Mouse (Mus musculus) ovary, postnatal 10 days (tissue): ENCODE data around the gene Wiz.

Experiments used
- DNase-seq: peaks from one replicate; pipeline ENCODE4 v3.0.0; 2022; ENCODE audit warnings: low spot score

The Wiz gene

GRCm38 (mm10) chr17:32378786-32379185, 10.5 kb downstream of the Wiz start:
- DNase-seq = no peak

GRCm38 (mm10) chr17:32377137-32377536, 12.1 kb downstream of the Wiz start:
- DNase-seq = no peak

- no peak for DNase-seq
These were observed 12.8 kb downstream of the Wiz start for GRCm38 (mm10) chr17:32376475-32376874.

- DNase-seq = no peak
These were observed 20.2 kb downstream of the Wiz start for GRCm38 (mm10) chr17:32368991-32369578.

GRCm38 (mm10) chr17:32367706-32368105, 21.5 kb downstream of the Wiz start:
- no peak for DNase-seq

- no peak for DNase-seq
These were observed 23.9 kb downstream of the Wiz start for GRCm38 (mm10) chr17:32365296-32365695.

- no peak for DNase-seq
These were observed 24.4 kb downstream of the Wiz start for GRCm38 (mm10) chr17:32364850-32365249.

- DNase-seq = peak; percentile 72
These were observed 24.9 kb downstream of the Wiz start for GRCm38 (mm10) chr17:32364331-32364730.

GRCm38 (mm10) chr17:32363821-32364301, 25.4 kb downstream of the Wiz start:
- DNase-seq = no peak

- DNase-seq = no peak
These were observed 26.6 kb downstream of the Wiz start for GRCm38 (mm10) chr17:32362686-32363085.

- DNase-seq = no peak
These were observed 29.3 kb downstream of the Wiz start for GRCm38 (mm10) chr17:32359928-32360327.

GRCm38 (mm10) chr17:32358943-32359340, 30.3 kb downstream of the Wiz start:
- no peak for DNase-seq

- DNase-seq = no peak
These were observed 30.9 kb downstream of the Wiz start for GRCm38 (mm10) chr17:32358192-32358942.

GRCm38 (mm10) chr17:32356766-32357760, 32.2 kb downstream of the Wiz start:
- DNase-seq = no peak

GRCm38 (mm10) chr17:32356281-32356680, 33.0 kb downstream of the Wiz start:
- DNase-seq = no peak

- no peak for DNase-seq
These were observed 34.2 kb downstream of the Wiz start for GRCm38 (mm10) chr17:32355031-32355430.

- no peak for DNase-seq
These were observed 35.0 kb downstream of the Wiz start for GRCm38 (mm10) chr17:32354211-32354610.

GRCm38 (mm10) chr17:32353696-32354095, 35.5 kb downstream of the Wiz start:
- DNase-seq = no peak

- DNase-seq = no peak
These were observed 37.5 kb downstream of the Wiz start for GRCm38 (mm10) chr17:32351726-32352125.

- no peak for DNase-seq
These were observed 38.0 kb downstream of the Wiz start for GRCm38 (mm10) chr17:32351269-32351668.

- DNase-seq = peak; percentile 88
These were observed 38.8 kb downstream of the Wiz start, which contains the start of gene Akap8l for GRCm38 (mm10) chr17:32350382-32350983. TSS of gene Akap8l (minus strand) at chr17:32350607.

GRCm38 (mm10) chr17:32349851-32350381, 39.3 kb downstream of the Wiz start:
- no peak for DNase-seq
